Mouse (Mus musculus) neutrophil, adult 65 days (primary cell): ENCODE data around the gene Ispd. TPM values are rescaled to one million over a fixed set of nuclear protein-coding genes. Genes with fewer than 3 reads are reported as not detected.

Experiments
- total RNA-seq: library from RNA; stranded (reverse); gene quantifications from 2 replicates; pipeline ENCODE4 v1.2.4, GENCODE M21; 2023

Gene Ispd
- total RNA-seq, result 0.22 and 0.70 TPM in 2 replicates

GRCm38 (mm10) chr12:36381441-36382340 is at the start of gene Ispd, which contains the start of gene D630036H23Rik:
Gene Ispd, plus strand, starts transcription at chr12:36381450.
Gene D630036H23Rik, minus strand, starts transcription at chr12:36382181.

Other genes starting within 250 kb of the Ispd start
- 4.2 and 5.4 TPM in 2 replicates for gene Ankmy2, start 224.3 kb upstream of the Ispd start, total RNA-seq
- 13.9 and 17.9 TPM in 2 replicates for gene Bzw2, start 223.4 kb upstream of the Ispd start, total RNA-seq
- gene Lrrc72, start 128.1 kb upstream of the Ispd start, total RNA-seq, result not detected in 2 replicates
- not detected in 2 replicates for gene Sostdc1, start 67.3 kb upstream of the Ispd start, total RNA-seq
- gene D630036H23Rik, start 731 bp downstream of the Ispd start, total RNA-seq, result not detected in 2 replicates